Mouse (Mus musculus): ENCODE data around the gene AI597479. TPM values are rescaled to one million over a fixed set of nuclear protein-coding genes. Genes with fewer than 3 reads are reported as not detected.

AI597479 gene
- polyA plus RNA-seq, 1 experiment from 2014 or later, result 32.6 TPM

DNA sequence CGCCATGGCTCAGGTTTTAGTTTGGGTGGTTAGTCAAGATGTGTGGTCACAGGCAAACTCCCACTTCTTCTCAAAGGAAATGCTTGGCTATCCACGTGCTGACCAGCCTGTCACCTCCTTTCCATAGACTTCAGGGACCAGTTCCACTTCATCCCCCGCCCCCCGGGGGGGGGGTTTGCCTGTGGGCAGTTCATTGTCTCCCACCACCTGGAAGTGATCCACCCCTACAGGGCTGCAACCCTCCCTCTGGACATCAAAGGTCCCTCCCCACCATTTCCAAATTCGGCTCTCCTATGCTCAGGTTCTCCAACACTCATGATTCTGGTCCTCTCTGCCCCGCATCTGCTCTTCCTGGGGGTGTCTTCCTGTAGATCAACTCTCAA, 64.6 kb downstream of the AI597479 start:
- WGBS, result 2% methylated on average over 6 of the region's 6 CpGs
- Histone ChIP-seq H3K9ac (ENCODE audit: low read length) (peak overlapping the region; percentile 71), H3K27ac (ENCODE audit: low read length) (no peak overlapping the region), H3K9me3 (ENCODE audit: control insufficient read depth, low read length) (no peaks in the 10 kb centered on the region), H3K4me2 (ENCODE audit: low read depth, low read length) (peak overlapping the region; percentile 98), H3K4me3 (ENCODE audit: low read length) (peak overlapping the region; percentile 70), H3K4me1 (replicated peaks; ENCODE audit: control insufficient read depth, insufficient read depth, low read length) (peaks cover 12% of the 10 kb centered on the region; the same call in 1 of the 2 replicates), H3K36me3 (ENCODE audit: control insufficient read depth, insufficient read depth, low read length) (no peaks in the 10 kb centered on the region), H3K27me3 (ENCODE audit: control insufficient read depth, insufficient read depth, low read depth, low read length) (no peaks in the 10 kb centered on the region; the same call in 1 of the 2 replicates)
- peak; percentile 24; the same call in 1 of the 2 replicates for ATAC-seq (ENCODE audit: low read depth)

DNA sequence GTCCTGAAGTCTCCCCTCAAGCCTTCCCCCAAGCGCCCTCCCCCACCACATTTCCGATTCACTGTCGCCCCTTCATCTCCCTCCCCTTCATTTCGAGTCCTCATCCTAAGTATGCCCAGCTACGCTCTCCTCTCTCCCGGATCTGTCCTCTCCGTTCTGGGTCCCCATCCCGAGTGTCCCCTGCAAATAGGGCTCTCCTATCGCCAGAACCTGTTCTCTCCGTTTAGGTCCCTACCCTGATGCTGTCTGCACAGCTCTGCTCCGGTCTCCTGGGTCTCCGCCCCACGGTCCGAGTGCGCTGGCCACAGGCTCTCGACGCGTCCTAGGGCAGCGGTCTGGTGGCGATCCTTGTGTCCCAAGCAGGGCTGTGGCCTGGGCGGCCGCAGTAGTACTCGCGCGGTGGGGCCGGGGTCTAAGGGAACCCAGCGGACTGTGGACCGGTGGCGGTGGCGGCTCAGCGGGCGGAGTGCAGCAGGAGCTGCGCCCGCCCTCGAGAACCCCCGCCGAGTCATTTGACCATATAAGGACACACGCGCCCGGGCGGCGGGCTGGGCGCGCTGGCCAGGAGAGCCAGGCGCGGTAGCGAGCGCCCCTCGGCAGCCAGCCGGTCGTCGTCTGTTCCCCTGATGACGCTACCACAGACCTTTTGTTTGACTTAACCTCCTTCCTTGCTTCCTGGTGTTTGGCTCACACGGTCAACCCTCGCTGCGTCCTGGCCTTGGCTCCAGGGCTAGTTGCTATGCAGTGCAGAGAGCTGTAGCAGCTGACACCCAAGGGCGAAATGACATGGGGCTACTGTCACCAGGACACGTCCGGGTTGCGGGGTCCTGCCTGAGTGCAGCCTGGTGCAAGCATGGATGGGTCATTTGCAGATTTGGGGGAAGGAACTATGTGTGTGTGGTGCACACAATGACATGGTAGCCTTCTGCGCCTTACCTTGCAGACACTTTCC, 65.2 kb downstream of the AI597479 start:
- H3K36me3 ChIP-seq (ENCODE audit: control insufficient read depth, insufficient read depth, low read length), result no peaks in the 10 kb centered on the region
- peaks cover 12% of the 10 kb centered on the region; the same call in 1 of the 2 replicates for H3K4me1 ChIP-seq (replicated peaks; ENCODE audit: control insufficient read depth, insufficient read depth, low read length)
- H3K27ac ChIP-seq (ENCODE audit: low read length), result peak overlapping the region; percentile 53; the same call in 1 of the 2 replicates
- peak; percentile 94 for ATAC-seq (ENCODE audit: low read depth)
- H3K4me2 ChIP-seq (ENCODE audit: low read depth, low read length), result peak overlapping the region; percentile 98
- H3K27me3 ChIP-seq (ENCODE audit: control insufficient read depth, insufficient read depth, low read depth, low read length), result no peaks in the 10 kb centered on the region; the same call in 1 of the 2 replicates
- H3K9ac ChIP-seq (ENCODE audit: low read length), result peak overlapping the region; percentile 71
- H3K4me3 ChIP-seq (ENCODE audit: low read length), result peak overlapping the region; percentile 70
- H3K9me3 ChIP-seq (ENCODE audit: control insufficient read depth, low read length), result no peaks in the 10 kb centered on the region
- 4% methylated on average over 60 of the region's 61 CpGs for WGBS

DNA sequence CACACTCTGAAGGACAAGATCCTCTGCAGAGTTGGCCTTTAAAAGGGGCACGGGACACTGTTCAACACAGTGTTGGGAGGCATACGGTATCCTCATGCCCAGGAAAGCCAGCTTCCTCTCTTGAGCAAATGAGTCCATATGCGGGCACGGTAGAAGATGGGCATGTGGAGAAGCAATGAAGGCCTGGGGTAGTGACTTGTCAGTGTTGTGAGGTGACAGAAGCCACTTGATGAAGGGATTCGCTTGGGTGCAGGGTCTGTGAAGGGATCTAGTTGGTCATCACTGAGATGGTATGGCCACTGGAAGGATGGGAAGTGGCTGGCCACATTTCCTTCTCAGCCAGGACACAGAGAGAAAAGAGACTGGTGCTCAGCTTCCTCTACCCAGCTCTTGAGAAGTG, 66.1 kb downstream of the AI597479 start:
- no peaks in the 10 kb centered on the region; the same call in 1 of the 2 replicates for H3K27me3 ChIP-seq (ENCODE audit: control insufficient read depth, insufficient read depth, low read depth, low read length)
- no peak for ATAC-seq (ENCODE audit: low read depth)
- H3K4me2 ChIP-seq (ENCODE audit: low read depth, low read length), result no peak overlapping the region
- no peaks in the 10 kb centered on the region for H3K36me3 ChIP-seq (ENCODE audit: control insufficient read depth, insufficient read depth, low read length)
- H3K9ac ChIP-seq (ENCODE audit: low read length), result no peak overlapping the region
- WGBS, result 90% methylated on average over 5 of the region's 5 CpGs
- H3K4me1 ChIP-seq (replicated peaks; ENCODE audit: control insufficient read depth, insufficient read depth, low read length), result peaks cover 10% of the 10 kb centered on the region; the same call in 1 of the 2 replicates
- no peaks in the 10 kb centered on the region for H3K9me3 ChIP-seq (ENCODE audit: control insufficient read depth, low read length)
- no peak overlapping the region for H3K27ac ChIP-seq (ENCODE audit: low read length)
- H3K4me3 ChIP-seq (ENCODE audit: low read length), result no peak overlapping the region

Other genes with a start within 250 kb of the AI597479 start
- 46.5 and 46.6 TPM in 2 replicates for gene Mrps9, start 247.5 kb upstream of the AI597479 start, polyA plus RNA-seq (2015; fragmentation: Nextera tagmentation; extraction: Ambion mirVana)
- 2.6 and 2.9 TPM in 2 replicates for gene Gpr45, start 145.8 kb upstream of the AI597479 start, polyA plus RNA-seq (2015; fragmentation: Nextera tagmentation; extraction: Ambion mirVana)
- gene Tgfbrap1, start 73 bp upstream of the AI597479 start, polyA plus RNA-seq (2015; fragmentation: Nextera tagmentation; extraction: Ambion mirVana), result 10.4 and 10.7 TPM in 2 replicates
- 29.7 and 31.2 TPM in 2 replicates for gene Fhl2, start 98.3 kb downstream of the AI597479 start, polyA plus RNA-seq (2015; fragmentation: Nextera tagmentation; extraction: Ambion mirVana)

All from lung, embryonic 16.5 days (tissue).